8 mouse cellular contexts compared by ENCODE assay signal in genomic region chr7:47014564-47015389, GRCm38 (mm10). TPM values are rescaled to one million over a fixed set of nuclear protein-coding genes. Genes with fewer than 3 reads are reported as not detected.
DNase-seq lines count a peak whose midpoint lies in the region; ATAC-seq and TF ChIP-seq lines count a peak whose summit lies in the region.

No protein-coding gene starts in this region.

- H3K27ac ChIP-seq in hindbrain, embryonic 10.5 days = peak overlapping the region; percentile 78
- H3K27ac ChIP-seq in hindbrain, embryonic 11.5 days (ENCODE audit: low read depth, low read length) = no peak overlapping the region
- H3K27ac ChIP-seq in heart, embryonic 16.5 days (ENCODE audit: low read length) = peak overlapping the region; percentile 87
- H3K27ac ChIP-seq in lung, embryonic 16.5 days (ENCODE audit: low read length) = peak overlapping the region; percentile 86
- H3K27ac ChIP-seq in left cerebral cortex, adult 2 months = no peak overlapping the region

- no peak for DNase-seq in hindbrain, embryonic 10.5 days (ENCODE audit: low spot score)
- no peak for DNase-seq in hindbrain, embryonic 11.5 days (ENCODE audit: low spot score)
- no peak for DNase-seq in Patski (ENCODE audit: low read depth, low spot score)
- no peak for DNase-seq in left cerebral cortex, postnatal 25 days (ENCODE audit: low spot score in 2 of 2)
- no peak for DNase-seq in cerebellum, postnatal 4 days (ENCODE audit: low spot score in 2 of 2)
- no peak for DNase-seq in left cerebral cortex, adult 2 months (ENCODE audit: extremely low spot score in 1 of 2, low spot score in 2 of 2)

- H3K9ac ChIP-seq in hindbrain, embryonic 11.5 days (ENCODE audit: low read depth, low read length) = no peak overlapping the region
- H3K9ac ChIP-seq in heart, embryonic 16.5 days (ENCODE audit: low read length) = 0 out of 2 replicates have a peak overlapping the region, but pooled peaks have one; percentile 45
- H3K9ac ChIP-seq in lung, embryonic 16.5 days (ENCODE audit: low read length) = no peak overlapping the region

- 53% methylated on average over 10 of the region's 11 CpGs for WGBS in hindbrain, embryonic 10.5 days
- 58% methylated on average over 10 of the region's 11 CpGs for WGBS in hindbrain, embryonic 11.5 days
- 44% methylated on average over 10 of the region's 11 CpGs for WGBS in heart, embryonic 16.5 days
- WGBS in lung, embryonic 16.5 days = 45% methylated on average over 10 of the region's 11 CpGs

- H3K27me3 ChIP-seq in hindbrain, embryonic 10.5 days (ENCODE audit: insufficient read depth, poor library complexity, severe bottlenecking) = no peaks in the 10 kb centered on the region
- H3K27me3 ChIP-seq in hindbrain, embryonic 11.5 days (ENCODE audit: control insufficient read depth, insufficient read depth, low read length) = no peaks in the 10 kb centered on the region
- H3K27me3 ChIP-seq in Patski = no peaks in the 10 kb centered on the region
- no peaks in the 10 kb centered on the region for H3K27me3 ChIP-seq in heart, embryonic 16.5 days (ENCODE audit: control insufficient read depth, insufficient read depth, low read length)
- H3K27me3 ChIP-seq in lung, embryonic 16.5 days (ENCODE audit: control insufficient read depth, insufficient read depth, low read depth, low read length) = no peaks in the 10 kb centered on the region

- no peaks in the 10 kb centered on the region for H3K9me3 ChIP-seq in hindbrain, embryonic 10.5 days
- H3K9me3 ChIP-seq in hindbrain, embryonic 11.5 days (ENCODE audit: control insufficient read depth, low read length) = no peaks in the 10 kb centered on the region
- H3K9me3 ChIP-seq in heart, embryonic 16.5 days (replicated peaks; ENCODE audit: control insufficient read depth, low read length) = no peaks in the 10 kb centered on the region
- H3K9me3 ChIP-seq in lung, embryonic 16.5 days (ENCODE audit: control insufficient read depth, low read length) = no peaks in the 10 kb centered on the region

- no peak overlapping the region for H3K4me2 ChIP-seq in hindbrain, embryonic 11.5 days (replicated peaks; ENCODE audit: low read depth, low read length)
- 0 out of 2 replicates have a peak overlapping the region, but pooled peaks have one; percentile 2 for H3K4me2 ChIP-seq in heart, embryonic 16.5 days (ENCODE audit: low read depth, low read length)
- H3K4me2 ChIP-seq in lung, embryonic 16.5 days (ENCODE audit: low read depth, low read length) = no peak overlapping the region

- no peak for ATAC-seq in hindbrain, embryonic 11.5 days (ENCODE audit: low FRiP score)
- ATAC-seq in Patski = peak; percentile 49
- ATAC-seq in heart, embryonic 16.5 days (replicated peaks; ENCODE audit: extremely low read depth, insufficient read depth, low FRiP score) = no peak; the same call in 1 of the 2 replicates
- ATAC-seq in lung, embryonic 16.5 days (ENCODE audit: low read depth) = 0 out of 2 replicates have a peak, but pooled peaks have one; percentile 14

- TF ChIP-seq CTCF in Patski (IDR thresholded peaks at IDR 0.05) = no peak
- no peak for TF ChIP-seq CTCF in left cerebral cortex, adult 2 months (IDR thresholded peaks at IDR 0.05)

- CTCF ChIA-PET in Patski (lab: Charles Lee) = interaction anchor here (1.2 to 1.6 kb wide), 7 partner anchors 8 to 55 kb away, joined by 3 to 20 read pairs (median 4); no protein-coding TSS in a partner anchor

- H3K4me3 ChIP-seq in hindbrain, embryonic 10.5 days = no peak overlapping the region
- H3K4me3 ChIP-seq in hindbrain, embryonic 11.5 days (ENCODE audit: low read depth, low read length) = no peak overlapping the region
- no peak overlapping the region for H3K4me3 ChIP-seq in heart, embryonic 16.5 days (ENCODE audit: low read length)
- no peak overlapping the region for H3K4me3 ChIP-seq in lung, embryonic 16.5 days (ENCODE audit: low read length)
- no peak overlapping the region for H3K4me3 ChIP-seq in left cerebral cortex, adult 2 months

- in situ Hi-C loops in Patski (cut with MboI; ENCODE audit: low pct_unique_long_range_greater_than_20kb) = loop anchor here (10.0 kb wide), 1 partner anchor 300 kb away; the partner anchor contains the start of genes Saa3 and Saal1

- H3K4me1 ChIP-seq in hindbrain, embryonic 10.5 days (replicated peaks) = peaks cover 31% of the 10 kb centered on the region
- H3K4me1 ChIP-seq in hindbrain, embryonic 11.5 days (replicated peaks; ENCODE audit: control insufficient read depth, insufficient read depth, low read length) = 0 out of 2 replicates have a peak, but pooled peaks cover 2% of the 10 kb centered on the region
- peaks cover 16% of the 10 kb centered on the region for H3K4me1 ChIP-seq in heart, embryonic 16.5 days (ENCODE audit: control insufficient read depth, insufficient read depth, low read length)
- peaks cover 17% of the 10 kb centered on the region for H3K4me1 ChIP-seq in lung, embryonic 16.5 days (replicated peaks; ENCODE audit: control insufficient read depth, insufficient read depth, low read length)

- intact Hi-C loops in left cerebral cortex, postnatal 25 days (cut with DNase I) = loop anchor here (1.0 kb wide), 1 partner anchor 51 kb away; no protein-coding TSS in a partner anchor
- intact Hi-C loops in left cerebral cortex, adult 2 months (cut with DNase I) = loop anchor here (1.0 kb wide), 1 partner anchor 51 kb away; no protein-coding TSS in a partner anchor

- POLR2A ChIA-PET in Patski (lab: Charles Lee) = interaction anchor here (0.6 kb wide), 1 partner anchor 112 kb away, joined by 3 read pairs; no protein-coding TSS in a partner anchor

- H3K36me3 ChIP-seq in hindbrain, embryonic 10.5 days = no peaks in the 10 kb centered on the region
- H3K36me3 ChIP-seq in hindbrain, embryonic 11.5 days (ENCODE audit: control insufficient read depth, insufficient read depth, low read length) = no peaks in the 10 kb centered on the region
- H3K36me3 ChIP-seq in heart, embryonic 16.5 days (ENCODE audit: control insufficient read depth, insufficient read depth) = no peaks in the 10 kb centered on the region
- no peaks in the 10 kb centered on the region for H3K36me3 ChIP-seq in lung, embryonic 16.5 days (ENCODE audit: control insufficient read depth, insufficient read depth, low read length)

RNA-seq across cellular contexts. Expression of gene Spty2d1, which starts 6.6 kb away (rescaled TPM):
- polyA plus RNA-seq in hindbrain, embryonic 10.5 days (2016; fragmentation: Nextera tagmentation; extraction: Ambion mirVana) = 10.4 and 11.7 TPM in 2 replicates
- polyA plus RNA-seq in hindbrain, embryonic 11.5 days (2014; fragmentation: Nextera tagmentation; extraction: Ambion mirVana) = 12.0 and 12.3 TPM in 2 replicates
- 19.6 TPM for polyA plus RNA-seq in Patski (2021)
- polyA plus RNA-seq in heart, embryonic 16.5 days (2015; fragmentation: Nextera tagmentation; extraction: Ambion mirVana) = 13.1 and 15.0 TPM in 2 replicates
- polyA plus RNA-seq in lung, embryonic 16.5 days (2015; fragmentation: Nextera tagmentation; extraction: Ambion mirVana) = 23.9 and 24.0 TPM in 2 replicates
- total RNA-seq in left cerebral cortex, postnatal 25 days (2021) = 10 to 100 TPM; 13.8 to 13.9 TPM
- total RNA-seq in left cerebral cortex, adult 2 months (2021) = 10 to 100 TPM; 16.2 to 18.4 TPM

RNA-seq across cellular contexts. Expression of gene Gm9999, which starts 31.4 kb away (rescaled TPM):
- polyA plus RNA-seq in hindbrain, embryonic 10.5 days (2016; fragmentation: Nextera tagmentation; extraction: Ambion mirVana) = not detected in 2 replicates
- not detected in 2 replicates for polyA plus RNA-seq in hindbrain, embryonic 11.5 days (2014; fragmentation: Nextera tagmentation; extraction: Ambion mirVana)
- polyA plus RNA-seq in Patski (2021) = not detected
- polyA plus RNA-seq in heart, embryonic 16.5 days (2015; fragmentation: Nextera tagmentation; extraction: Ambion mirVana) = not detected in 2 replicates
- polyA plus RNA-seq in lung, embryonic 16.5 days (2015; fragmentation: Nextera tagmentation; extraction: Ambion mirVana) = not detected in 2 replicates
- not detected for total RNA-seq in left cerebral cortex, postnatal 25 days (2021)
- total RNA-seq in left cerebral cortex, adult 2 months (2021) = not detected

RNA-seq across cellular contexts. Expression of gene Tmem86a, which starts 35.6 kb away (rescaled TPM):
- 11.2 and 12.8 TPM in 2 replicates for polyA plus RNA-seq in hindbrain, embryonic 10.5 days (2016; fragmentation: Nextera tagmentation; extraction: Ambion mirVana)
- 8.7 and 10.4 TPM in 2 replicates for polyA plus RNA-seq in hindbrain, embryonic 11.5 days (2014; fragmentation: Nextera tagmentation; extraction: Ambion mirVana)
- 87.7 TPM for polyA plus RNA-seq in Patski (2021)
- 20.1 and 23.0 TPM in 2 replicates for polyA plus RNA-seq in heart, embryonic 16.5 days (2015; fragmentation: Nextera tagmentation; extraction: Ambion mirVana)
- 40.4 and 41.7 TPM in 2 replicates for polyA plus RNA-seq in lung, embryonic 16.5 days (2015; fragmentation: Nextera tagmentation; extraction: Ambion mirVana)
- total RNA-seq in left cerebral cortex, postnatal 25 days (2021) = 10 to 100 TPM; 16.4 to 19.4 TPM
- total RNA-seq in left cerebral cortex, adult 2 months (2021) = 10 to 100 TPM; 12.5 to 14.7 TPM

RNA-seq across cellular contexts. Expression of gene Uevld, which starts 56.5 kb away (rescaled TPM):
- 9.9 and 12.3 TPM in 2 replicates for polyA plus RNA-seq in hindbrain, embryonic 10.5 days (2016; fragmentation: Nextera tagmentation; extraction: Ambion mirVana)
- polyA plus RNA-seq in hindbrain, embryonic 11.5 days (2014; fragmentation: Nextera tagmentation; extraction: Ambion mirVana) = 11.3 and 13.1 TPM in 2 replicates
- 14.3 TPM for polyA plus RNA-seq in Patski (2021)
- polyA plus RNA-seq in heart, embryonic 16.5 days (2015; fragmentation: Nextera tagmentation; extraction: Ambion mirVana) = 7.9 and 8.4 TPM in 2 replicates
- 15.0 and 16.6 TPM in 2 replicates for polyA plus RNA-seq in lung, embryonic 16.5 days (2015; fragmentation: Nextera tagmentation; extraction: Ambion mirVana)
- 10 to 100 TPM; 10.2 to 13.3 TPM for total RNA-seq in left cerebral cortex, postnatal 25 days (2021)
- total RNA-seq in left cerebral cortex, adult 2 months (2021) = 10 to 100 TPM; 11.7 to 13.2 TPM

Comparison
In these comparisons a context has a peak if more than half of its experiments do, and no peak if none do; other contexts are left out.
1. H3K27ac ChIP-seq: peak in hindbrain, embryonic 10.5 days (single experiment), heart, embryonic 16.5 days (single experiment) and lung, embryonic 16.5 days (single experiment); none in hindbrain, embryonic 11.5 days (single experiment) and left cerebral cortex, adult 2 months (single experiment).
2. ATAC-seq: peak in Patski (single experiment) and lung, embryonic 16.5 days (single experiment); none in hindbrain, embryonic 11.5 days (single experiment) and heart, embryonic 16.5 days (single experiment).